Mouse (Mus musculus): ENCODE results near the gene Rpp30.

GRCm38 (mm10) chr19:36082606-36083261 is 782 bp upstream of the Rpp30 start:
- no peak for TF ChIP-seq CTCF (IDR thresholded peaks at IDR 0.05; ENCODE audit: insufficient read depth, low read depth, low read length)
- no peak for TF ChIP-seq POLR2A (IDR thresholded peaks at IDR 0.05; ENCODE audit: insufficient read depth, low read depth, low read length)

Measured in olfactory bulb, adult 2 months (tissue).